Mouse (Mus musculus) liver, adult 2 months (tissue): ENCODE measurements around the gene Hectd4. TPM values are rescaled to one million over a fixed set of nuclear protein-coding genes. Genes with fewer than 3 reads are reported as not detected.

ENCODE experiments used
- DNase-seq: peaks from one replicate; pipeline ENCODE4 v3.0.0-alpha.2; 2011; ENCODE audit warnings: low read depth, low spot score; ENCODE audit errors: extremely low read depth
- H3K27ac ChIP-seq: fragments of 200-500 bp; replicated peaks from 2 replicates; pipeline ENCODE4 v1.5.1; 2012; ENCODE audit warnings: low read depth, mild to moderate bottlenecking, control low read depth, inconsistent platforms, low read length; ENCODE audit not compliant: insufficient read depth
- H3K27me3 ChIP-seq: fragments of 200-500 bp; 2 replicates; pipeline ENCODE4 v1.6.1; 2012; ENCODE audit warnings: mild to moderate bottlenecking, moderate library complexity, low read length, inconsistent platforms; ENCODE audit not compliant: control insufficient read depth, insufficient read depth
- H3K36me3 ChIP-seq: fragments of 200-500 bp; 2 replicates; pipeline ENCODE4 v1.6.1; 2012; ENCODE audit warnings: low read length, inconsistent platforms; ENCODE audit not compliant: control insufficient read depth, insufficient read depth
- H3K4me1 ChIP-seq: fragments of 200-500 bp; 2 replicates; pipeline ENCODE4 v1.6.1; 2011; ENCODE audit warnings: low read length; ENCODE audit not compliant: control insufficient read depth, insufficient read depth
- H3K4me3 ChIP-seq: fragments of 200-500 bp; 2 replicates; pipeline ENCODE4 v1.5.1; 2011; ENCODE audit warnings: low read depth, mild to moderate bottlenecking, control low read depth, low read length, moderate library complexity; ENCODE audit not compliant: insufficient read depth
- H3K79me2 ChIP-seq: fragments of 200-500 bp; 2 replicates; pipeline ENCODE4 v1.6.1; 2012; ENCODE audit warnings: inconsistent platforms, mild to moderate bottlenecking, low read length, moderate library complexity; ENCODE audit not compliant: control insufficient read depth, insufficient read depth
- H3K9ac ChIP-seq: fragments of 200-500 bp; 2 replicates; pipeline ENCODE4 v1.6.1; 2012; ENCODE audit warnings: low read depth, mild to moderate bottlenecking, control low read depth, inconsistent platforms, low read length
- CTCF ChIP-seq: fragments of 200-500 bp; IDR thresholded peaks from 2 replicates; pipeline ENCODE4 v1.5.1; 2011; ENCODE audit warnings: low read depth, low read length, control low read depth
- POLR2A ChIP-seq: fragments of 200-500 bp; IDR thresholded peaks from 2 replicates; pipeline ENCODE4 v1.6.1; 2011; ENCODE audit warnings: low read length, control low read depth; ENCODE audit not compliant: insufficient read depth; ENCODE audit errors: extremely low read depth
- WGBS: fragments of 180-500 bp; shearing (Covaris S2); methylation state at CpG from one replicate; pipeline ENCODE4 v1.1.7; 2018; 5-methylcytosine and 5-hydroxymethylcytosine counted together
- polyA plus RNA-seq: library from polyadenylated mRNA; depleted of rRNA; stranded (reverse); fragments of >200 nt; gene quantifications from 2 replicates; pipeline ENCODE4 v1.2.3, GENCODE M21; 2012
- total RNA-seq: library from RNA; depleted of rRNA; stranded (reverse); fragments of >200 nt; gene quantifications from 2 replicates; pipeline ENCODE4 v1.2.3, GENCODE M21; 2014

Hectd4 gene
- total and polyA plus RNA-seq, 2 experiments = 7.6 to 9.7 TPM

GRCm38 (mm10) chr5:121271046-121271445 lies 51.0 kb downstream of the Hectd4 start:
- Histone ChIP-seq H3K4me1 (no peaks in the 10 kb centered on the region), H3K79me2 (no peaks in the 10 kb centered on the region), H3K9ac (no peak overlapping the region), H3K27me3 (no peaks in the 10 kb centered on the region), H3K27ac (no peak overlapping the region), H3K4me3 (no peak overlapping the region), H3K36me3 (peaks cover 6% of the 10 kb centered on the region; the same call in 1 of the 2 replicates)
- DNase-seq = no peak
- WGBS = 91% methylated on average over 7 of the region's 7 CpGs
- TF ChIP-seq CTCF = no peak
- no peak for TF ChIP-seq POLR2A

- WGBS = 93% methylated on average over 1 of the region's 1 CpGs
- no peaks in the 10 kb centered on the region for H3K27me3 ChIP-seq
Observed at GRCm38 (mm10) chr5:121276808-121277207, 56.8 kb downstream of the Hectd4 start.

GRCm38 (mm10) chr5:121280456-121280855 lies 60.4 kb downstream of the Hectd4 start:
- H3K79me2 ChIP-seq = no peaks in the 10 kb centered on the region
- WGBS = 97% methylated on average over 4 of the region's 4 CpGs
- no peak overlapping the region for H3K9ac ChIP-seq
- no peaks in the 10 kb centered on the region for H3K4me1 ChIP-seq
- no peak overlapping the region for H3K4me3 ChIP-seq
- H3K36me3 ChIP-seq = peaks cover 29% of the 10 kb centered on the region; the same call in 1 of the 2 replicates
- H3K27ac ChIP-seq = no peak overlapping the region
- no peaks in the 10 kb centered on the region for H3K27me3 ChIP-seq
- DNase-seq = no peak
- TF ChIP-seq CTCF (no peak), POLR2A (no peak)

More at GRCm38 (mm10) chr5:121276808-121277207, 56.8 kb downstream of the Hectd4 start:
- no peak for TF ChIP-seq CTCF
- TF ChIP-seq POLR2A = no peak
- Histone ChIP-seq H3K9ac (no peak overlapping the region), H3K4me1 (no peaks in the 10 kb centered on the region), H3K36me3 (peaks cover 25% of the 10 kb centered on the region; the same call in 1 of the 2 replicates), H3K79me2 (no peaks in the 10 kb centered on the region), H3K4me3 (no peak overlapping the region), H3K27ac (no peak overlapping the region)
- no peak for DNase-seq

DNA sequence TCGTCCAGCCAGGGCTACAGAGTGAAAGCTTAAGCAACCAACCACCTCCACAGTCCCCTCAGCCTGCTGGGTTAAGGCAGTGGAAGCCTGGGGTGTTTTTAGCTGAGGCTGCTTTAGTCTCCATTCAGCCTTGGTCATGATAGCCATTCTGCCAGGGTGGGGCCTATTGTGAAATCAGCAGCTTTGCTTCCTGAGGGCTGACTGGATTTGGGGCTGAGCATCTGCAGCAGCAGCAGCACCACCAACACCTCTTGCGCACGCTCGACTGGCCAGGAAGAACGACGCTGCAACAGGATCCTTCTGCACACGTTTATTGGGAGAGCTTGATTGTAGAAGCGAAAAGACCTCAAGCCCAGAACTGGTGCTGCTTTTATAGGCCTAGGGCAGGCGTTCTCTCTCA lies 63.0 kb downstream of the Hectd4 start:
- Histone ChIP-seq H3K4me1 (no peaks in the 10 kb centered on the region), H3K4me3 (no peak overlapping the region), H3K36me3 (peaks cover 35% of the 10 kb centered on the region), H3K9ac (no peak overlapping the region), H3K79me2 (no peaks in the 10 kb centered on the region), H3K27ac (no peak overlapping the region), H3K27me3 (no peaks in the 10 kb centered on the region)
- DNase-seq = no peak
- 98% methylated on average over 9 of the region's 9 CpGs for WGBS
- TF ChIP-seq CTCF (no peak), POLR2A (no peak)

DNA sequence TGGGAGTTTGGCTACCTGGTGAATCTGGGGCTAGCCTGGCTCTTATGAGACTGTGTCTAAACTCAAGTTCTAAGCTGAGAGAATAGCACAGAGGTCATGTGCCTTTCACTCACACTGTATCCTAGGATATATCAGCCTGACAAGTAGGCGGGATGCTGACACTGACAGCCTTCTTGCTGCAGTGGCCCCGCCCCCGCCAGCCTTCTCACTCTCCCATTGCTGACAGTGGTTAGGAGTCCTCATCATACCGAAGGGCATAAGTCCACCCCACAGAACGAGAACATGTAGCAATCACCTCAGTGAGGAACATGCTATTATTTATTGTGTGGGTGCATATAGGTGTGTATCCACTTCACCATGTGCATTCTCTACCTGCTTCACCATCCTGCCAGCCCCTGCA lies 64.8 kb downstream of the Hectd4 start:
- H3K27me3 ChIP-seq = no peaks in the 10 kb centered on the region
- 78% methylated on average over 5 of the region's 5 CpGs for WGBS
- no peak overlapping the region for H3K27ac ChIP-seq
- no peaks in the 10 kb centered on the region for H3K79me2 ChIP-seq
- no peak for TF ChIP-seq POLR2A
- TF ChIP-seq CTCF = no peak
- H3K4me1 ChIP-seq = no peaks in the 10 kb centered on the region
- H3K4me3 ChIP-seq = no peak overlapping the region
- DNase-seq = no peak
- peaks cover 41% of the 10 kb centered on the region for H3K36me3 ChIP-seq
- no peak overlapping the region for H3K9ac ChIP-seq

GRCm38 (mm10) chr5:121287213-121287612 lies 67.2 kb downstream of the Hectd4 start:
- Histone ChIP-seq H3K4me1 (no peaks in the 10 kb centered on the region), H3K79me2 (no peaks in the 10 kb centered on the region), H3K9ac (no peak overlapping the region), H3K27me3 (no peaks in the 10 kb centered on the region), H3K27ac (no peak overlapping the region), H3K36me3 (peaks cover 40% of the 10 kb centered on the region), H3K4me3 (no peak overlapping the region)
- WGBS = 89% methylated on average over 2 of the region's 2 CpGs
- TF ChIP-seq POLR2A (no peak), CTCF (no peak)
- DNase-seq = no peak
